Comparison of ENCODE assay signal across 15 mouse cellular contexts in the genomic region with DNA sequence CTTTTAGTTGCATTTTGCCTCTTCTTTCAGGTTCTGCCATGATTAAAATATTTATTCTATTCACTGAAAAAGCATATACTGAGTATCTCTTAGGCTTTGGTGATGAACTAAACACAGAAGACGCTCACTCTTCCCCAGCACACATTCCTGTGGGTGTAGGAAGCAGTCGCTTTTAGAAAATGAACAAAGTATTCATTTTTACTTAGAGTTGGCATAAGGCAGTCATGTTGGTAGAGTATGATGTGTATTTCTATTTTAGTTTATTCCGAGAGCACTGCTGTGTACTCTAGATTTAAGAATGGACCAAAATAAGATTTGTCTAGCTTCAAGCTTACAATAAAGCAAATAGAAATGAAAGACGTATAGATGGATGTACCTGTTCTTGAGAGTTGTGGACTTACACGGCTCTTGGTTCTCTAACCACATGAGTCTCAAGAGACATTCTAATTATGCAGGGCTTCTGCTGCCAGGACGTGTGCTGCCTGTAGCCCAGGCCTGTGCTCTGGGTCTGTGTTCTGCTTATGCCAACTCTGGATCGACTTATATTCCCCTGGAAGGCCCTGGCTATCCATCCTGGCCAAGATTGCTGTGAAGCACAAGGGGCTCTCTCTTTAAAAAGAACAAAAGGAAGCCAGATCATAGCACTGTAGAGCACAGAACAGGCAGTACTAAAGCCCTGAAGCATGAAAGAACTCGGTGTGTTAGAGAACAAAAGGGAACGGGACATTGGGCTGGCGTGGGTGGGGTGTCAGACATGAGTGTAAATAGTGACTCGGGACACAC.
DNase-seq lines count a peak whose midpoint lies in the region; ATAC-seq and TF ChIP-seq lines count a peak whose summit lies in the region.
"Had no signal": no experiment of that assay in that cellular context is flagged by ENCODE, and none has a peak within 500 bp of the region (broad histone marks: within the 10 kb centered on the region; RNA-seq: fewer than 3 reads in every experiment).

No protein-coding gene starts in this region.

- no peak for TF ChIP-seq CTCF in lung, postnatal 0 days (IDR thresholded peaks at IDR 0.05)
- TF ChIP-seq CTCF in lung, adult 2 months (IDR thresholded peaks at IDR 0.05; ENCODE audit: insufficient read depth, low read length) = no peak
- no peak for TF ChIP-seq CTCF in brain, embryonic 14.5 days (IDR thresholded peaks at IDR 0.05; ENCODE audit: borderline replicate concordance, extremely low read depth, insufficient read depth, insufficient read length)

- 51% methylated on average over 11 of the region's 11 CpGs for WGBS in forebrain, embryonic 16.5 days
- WGBS in forebrain, embryonic 11.5 days = 61% methylated on average over 11 of the region's 11 CpGs
- WGBS in lung, postnatal 0 days = 66% methylated on average over 11 of the region's 11 CpGs
- 59% methylated on average over 11 of the region's 11 CpGs for WGBS in lung, adult 2 months

- no peak for TF ChIP-seq POLR2A in lung, adult 2 months (IDR thresholded peaks at IDR 0.05; ENCODE audit: borderline replicate concordance, extremely low read depth, low read depth, low read length)
- no peak for TF ChIP-seq POLR2A in brain, embryonic 14.5 days (IDR thresholded peaks at IDR 0.05; ENCODE audit: borderline replicate concordance, extremely low read depth, insufficient read depth, insufficient read length, poor library complexity, severe bottlenecking)

- peak; percentile 43; the same call in 1 of the 2 replicates for ATAC-seq in forebrain, embryonic 16.5 days
- ATAC-seq in forebrain, embryonic 11.5 days (replicated peaks; ENCODE audit: low FRiP score) = no peak
- no peak for ATAC-seq in lung, postnatal 0 days
- ATAC-seq in neutrophil, adult 5-6 weeks (ENCODE audit: extremely low read depth, insufficient number of reproducible peaks, low FRiP score, poor library complexity, severe bottlenecking) = peak; percentile 75; the same call in 1 of the 2 replicates
- ATAC-seq: Patski had no signal

- no peak overlapping the region for H3K4me3 ChIP-seq in forebrain, embryonic 16.5 days (replicated peaks; ENCODE audit: low read length)
- H3K4me3 ChIP-seq in forebrain, embryonic 11.5 days (ENCODE audit: low read depth, low read length) = no peak overlapping the region
- no peak overlapping the region for H3K4me3 ChIP-seq in lung, postnatal 0 days (ENCODE audit: low read depth, low read length)
- H3K4me3 ChIP-seq in lung, adult 2 months (replicated peaks; ENCODE audit: extremely low read depth, low read depth, low read length) = no peak overlapping the region
- H3K4me3 ChIP-seq: embryonic facial prominence, embryonic 12.5 days had no signal

- H3K9me3 ChIP-seq in forebrain, embryonic 16.5 days (ENCODE audit: control insufficient read depth, low read length) = no peaks in the 10 kb centered on the region
- H3K9me3 ChIP-seq in forebrain, embryonic 11.5 days (ENCODE audit: control insufficient read depth, low read length) = no peaks in the 10 kb centered on the region
- H3K9me3 ChIP-seq in lung, postnatal 0 days (ENCODE audit: low read length) = no peaks in the 10 kb centered on the region
- H3K9me3 ChIP-seq: embryonic facial prominence, embryonic 12.5 days had no signal

- no peak overlapping the region for H3K4me2 ChIP-seq in forebrain, embryonic 16.5 days (ENCODE audit: low read length)
- H3K4me2 ChIP-seq in forebrain, embryonic 11.5 days (ENCODE audit: low read depth, low read length, severe bottlenecking) = no peak overlapping the region
- no peak overlapping the region for H3K4me2 ChIP-seq in lung, postnatal 0 days (replicated peaks; ENCODE audit: low read depth, low read length)
- H3K4me2 ChIP-seq: embryonic facial prominence, embryonic 12.5 days; liver, embryonic 11.5 days had no signal

- H3K9ac ChIP-seq in forebrain, embryonic 16.5 days (replicated peaks; ENCODE audit: low read depth, low read length) = no peak overlapping the region
- no peak overlapping the region for H3K9ac ChIP-seq in forebrain, embryonic 11.5 days (ENCODE audit: low read length)
- H3K9ac ChIP-seq in lung, postnatal 0 days (replicated peaks; ENCODE audit: low read depth) = no peak overlapping the region
- H3K9ac ChIP-seq: embryonic facial prominence, embryonic 12.5 days had no signal

- H3K27ac ChIP-seq in forebrain, embryonic 16.5 days (ENCODE audit: low read length) = no peak overlapping the region
- H3K27ac ChIP-seq in forebrain, embryonic 11.5 days (ENCODE audit: low read depth, low read length) = no peak overlapping the region
- 0 out of 2 replicates have a peak overlapping the region, but pooled peaks have one; percentile 12 for H3K27ac ChIP-seq in lung, postnatal 0 days (ENCODE audit: low read length)
- H3K27ac ChIP-seq: embryonic facial prominence, embryonic 12.5 days had no signal

- peak; percentile 85 for TF ChIP-seq EP300 in lung, postnatal 0 days (IDR thresholded peaks at IDR 0.05)

- peaks cover 7% of the 10 kb centered on the region for H3K4me1 ChIP-seq in forebrain, embryonic 16.5 days (replicated peaks; ENCODE audit: control insufficient read depth, insufficient read depth, low read length)
- H3K4me1 ChIP-seq in forebrain, embryonic 11.5 days (replicated peaks; ENCODE audit: control insufficient read depth, insufficient read depth, low read length) = 0 out of 2 replicates have a peak, but pooled peaks cover 2% of the 10 kb centered on the region
- peaks cover 7% of the 10 kb centered on the region for H3K4me1 ChIP-seq in lung, postnatal 0 days (ENCODE audit: insufficient read depth, low read depth, low read length)
- H3K4me1 ChIP-seq in lung, adult 2 months (ENCODE audit: control insufficient read depth, insufficient read depth, low read length) = peaks cover 16% of the 10 kb centered on the region
- H3K4me1 ChIP-seq: embryonic facial prominence, embryonic 12.5 days had no signal

- H3K27me3 ChIP-seq in forebrain, embryonic 16.5 days (replicated peaks; ENCODE audit: control insufficient read depth, insufficient read depth, low read length) = no peaks in the 10 kb centered on the region
- H3K27me3 ChIP-seq in forebrain, embryonic 11.5 days (ENCODE audit: control insufficient read depth, insufficient read depth, low read length) = no peaks in the 10 kb centered on the region
- H3K27me3 ChIP-seq in lung, postnatal 0 days (replicated peaks; ENCODE audit: insufficient read depth, low read length) = no peaks in the 10 kb centered on the region
- H3K27me3 ChIP-seq: embryonic facial prominence, embryonic 12.5 days had no signal

- H3K36me3 ChIP-seq in forebrain, embryonic 16.5 days (ENCODE audit: control insufficient read depth, insufficient read depth) = no peaks in the 10 kb centered on the region
- no peaks in the 10 kb centered on the region for H3K36me3 ChIP-seq in forebrain, embryonic 11.5 days (ENCODE audit: control insufficient read depth, insufficient read depth, low read length)
- no peaks in the 10 kb centered on the region for H3K36me3 ChIP-seq in lung, postnatal 0 days (ENCODE audit: insufficient read depth, low read length)
- H3K36me3 ChIP-seq: embryonic facial prominence, embryonic 12.5 days had no signal

- no peak for DNase-seq in forebrain, embryonic 11.5 days (ENCODE audit: low spot score)
- DNase-seq in lung, postnatal 0 days (ENCODE audit: low spot score) = no peak
- DNase-seq in lung, adult 2 months = no peak
- DNase-seq in brain, embryonic 14.5 days (ENCODE audit: low read depth) = peak; percentile 41
- DNase-seq in thymus, adult 18-20 months = no peak
- no peak for DNase-seq in testis, postnatal 14 days (ENCODE audit: low spot score)
- DNase-seq: adrenal gland, adult 8-10 months; cerebellum, adult 11 months; gastrocnemius, postnatal 14 days; kidney, adult 11 months had no signal

Comparison
In these comparisons a context has a peak if more than half of its experiments do, and no peak if none do; other contexts are left out.
1. ATAC-seq: peak in forebrain, embryonic 16.5 days (single experiment) and neutrophil, adult 5-6 weeks (single experiment); none in forebrain, embryonic 11.5 days (single experiment) and lung, postnatal 0 days (single experiment).